In the genomic region with DNA sequence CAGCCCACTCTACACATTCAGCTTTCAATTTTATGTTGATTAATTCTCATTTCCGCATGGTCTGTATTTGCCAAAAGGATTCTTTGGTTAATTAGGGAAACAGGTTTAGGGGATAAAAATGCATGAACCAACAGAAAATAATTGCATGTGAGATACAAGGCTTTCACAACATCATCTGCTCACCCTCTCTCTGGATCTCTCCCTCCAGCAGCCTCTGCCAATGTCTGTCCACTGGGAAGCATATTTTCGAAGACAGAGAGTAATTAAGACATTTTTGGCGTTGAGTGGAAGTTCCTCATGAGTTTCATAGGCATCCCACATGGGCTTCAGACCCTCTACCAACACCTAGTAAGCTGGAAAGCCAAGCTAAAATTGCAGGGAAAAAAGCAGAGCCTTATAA, we compare ENCODE assay signal across 25 mouse cellular contexts. TPM values are rescaled to one million over a fixed set of nuclear protein-coding genes. Genes with fewer than 3 reads are reported as not detected.
DNase-seq lines count a peak whose midpoint lies in the region; ATAC-seq and TF ChIP-seq lines count a peak whose summit lies in the region.
"Had no signal": no experiment of that assay in that cellular context is flagged by ENCODE, and none has a peak within 500 bp of the region (broad histone marks: within the 10 kb centered on the region; RNA-seq: fewer than 3 reads in every experiment).

No protein-coding gene starts in this region.

- H3K4me3 ChIP-seq in forebrain, embryonic 15.5 days, result no peak overlapping the region
- H3K4me3 ChIP-seq in forebrain, embryonic 10.5 days, result no peak overlapping the region
- H3K4me3 ChIP-seq in forebrain, postnatal 0 days (ENCODE audit: low read depth, low read length), result no peak overlapping the region
- no peak overlapping the region for H3K4me3 ChIP-seq in forebrain, embryonic 12.5 days (replicated peaks)
- H3K4me3 ChIP-seq: embryonic facial prominence, embryonic 13.5 days; embryonic facial prominence, embryonic 15.5 days; erythroblast, embryonic 14.5 days; gastrocnemius, adult 2 months had no signal

- no peak overlapping the region for H3K4me2 ChIP-seq in forebrain, embryonic 15.5 days (replicated peaks)
- no peak overlapping the region for H3K4me2 ChIP-seq in forebrain, postnatal 0 days (ENCODE audit: low read depth)
- H3K4me2 ChIP-seq in forebrain, embryonic 12.5 days, result no peak overlapping the region
- H3K4me2 ChIP-seq: embryonic facial prominence, embryonic 13.5 days; embryonic facial prominence, embryonic 15.5 days had no signal

- H3K4me1 ChIP-seq in forebrain, embryonic 15.5 days, result peaks cover 5% of the 10 kb centered on the region
- H3K4me1 ChIP-seq in forebrain, embryonic 10.5 days, result peaks cover 11% of the 10 kb centered on the region
- no peaks in the 10 kb centered on the region; the same call in 1 of the 2 replicates for H3K4me1 ChIP-seq in forebrain, postnatal 0 days (ENCODE audit: insufficient read depth)
- peaks cover 6% of the 10 kb centered on the region for H3K4me1 ChIP-seq in forebrain, embryonic 12.5 days

- H3K27me3 ChIP-seq in forebrain, embryonic 15.5 days, result no peaks in the 10 kb centered on the region
- H3K27me3 ChIP-seq in forebrain, embryonic 10.5 days (ENCODE audit: poor library complexity, severe bottlenecking), result no peaks in the 10 kb centered on the region
- no peaks in the 10 kb centered on the region for H3K27me3 ChIP-seq in forebrain, postnatal 0 days (ENCODE audit: insufficient read depth, low read length)
- H3K27me3 ChIP-seq in forebrain, embryonic 12.5 days, result no peaks in the 10 kb centered on the region
- H3K27me3 ChIP-seq: embryonic facial prominence, embryonic 13.5 days; embryonic facial prominence, embryonic 15.5 days; Patski had no signal

- ATAC-seq in forebrain, embryonic 15.5 days (replicated peaks), result peak; percentile 53
- peak; percentile 48; the same call in 1 of the 2 replicates for ATAC-seq in forebrain, postnatal 0 days
- no peak for ATAC-seq in forebrain, embryonic 12.5 days (ENCODE audit: low FRiP score)
- ATAC-seq: activated CD4-positive, CD25-positive, alpha-beta regulatory T cell, adult 4 months; Patski had no signal

- no peak overlapping the region for H3K9ac ChIP-seq in forebrain, embryonic 15.5 days (replicated peaks)
- no peak overlapping the region for H3K9ac ChIP-seq in forebrain, postnatal 0 days
- H3K9ac ChIP-seq in forebrain, embryonic 12.5 days, result no peak overlapping the region
- H3K9ac ChIP-seq: embryonic facial prominence, embryonic 13.5 days; embryonic facial prominence, embryonic 15.5 days had no signal

- TF ChIP-seq CTCF in forebrain, postnatal 0 days (IDR thresholded peaks at IDR 0.05; ENCODE audit: low read depth), result no peak
- TF ChIP-seq CTCF in brain, embryonic 14.5 days (IDR thresholded peaks at IDR 0.05; ENCODE audit: borderline replicate concordance, extremely low read depth, insufficient read depth, insufficient read length), result no peak

- TF ChIP-seq POLR2A in brain, embryonic 14.5 days (IDR thresholded peaks at IDR 0.05; ENCODE audit: borderline replicate concordance, extremely low read depth, insufficient read depth, insufficient read length, poor library complexity, severe bottlenecking), result no peak

- no peaks in the 10 kb centered on the region for H3K9me3 ChIP-seq in forebrain, embryonic 15.5 days
- no peaks in the 10 kb centered on the region for H3K9me3 ChIP-seq in forebrain, embryonic 10.5 days
- no peaks in the 10 kb centered on the region for H3K9me3 ChIP-seq in forebrain, postnatal 0 days (ENCODE audit: low read length)
- H3K9me3 ChIP-seq in forebrain, embryonic 12.5 days, result no peaks in the 10 kb centered on the region
- H3K9me3 ChIP-seq: embryonic facial prominence, embryonic 13.5 days; embryonic facial prominence, embryonic 15.5 days had no signal

- WGBS in forebrain, embryonic 15.5 days, result 35% methylated on average over 3 of the region's 3 CpGs
- 86% methylated on average over 3 of the region's 3 CpGs for WGBS in forebrain, embryonic 10.5 days
- WGBS in forebrain, postnatal 0 days, result 33% methylated on average over 3 of the region's 3 CpGs
- 76% methylated on average over 3 of the region's 3 CpGs for WGBS in forebrain, embryonic 12.5 days

- DNase-seq in forebrain, embryonic 10.5 days (ENCODE audit: extremely low spot score, low spot score), result no peak
- DNase-seq in forebrain, postnatal 0 days, result peak; percentile 45
- peak; percentile 41 for DNase-seq in Muller cell, postnatal 12 days (ENCODE audit: inconsistent ontology term)
- peak; percentile 84 for DNase-seq in brain, embryonic 14.5 days (ENCODE audit: low read depth)
- DNase-seq in adrenal gland, postnatal 36 days, result no peak
- no peak for DNase-seq in left cerebral cortex, adult 8-10 months (ENCODE audit: low spot score in 2 of 2)
- DNase-seq: adrenal gland, adult 8-10 months; adrenal gland, postnatal 14 days; cerebellum, adult 11 months; cerebellum, adult 18-20 months; cerebellum, adult 8-10 months; cerebellum, adult 9-11 months; cerebellum, postnatal 14 days; cerebellum, postnatal 36 days; embryo, embryonic 11 days; gastrocnemius, adult 2 months had no signal

- H3K36me3 ChIP-seq in forebrain, embryonic 15.5 days, result no peaks in the 10 kb centered on the region
- H3K36me3 ChIP-seq in forebrain, embryonic 10.5 days (replicated peaks), result no peaks in the 10 kb centered on the region
- no peaks in the 10 kb centered on the region for H3K36me3 ChIP-seq in forebrain, postnatal 0 days (ENCODE audit: insufficient read depth)
- H3K36me3 ChIP-seq in forebrain, embryonic 12.5 days (replicated peaks), result no peaks in the 10 kb centered on the region
- H3K36me3 ChIP-seq: embryonic facial prominence, embryonic 13.5 days; embryonic facial prominence, embryonic 15.5 days had no signal

- H3K27ac ChIP-seq in forebrain, embryonic 15.5 days (replicated peaks), result peak overlapping the region; percentile 52
- no peak overlapping the region for H3K27ac ChIP-seq in forebrain, embryonic 10.5 days
- no peak overlapping the region for H3K27ac ChIP-seq in forebrain, postnatal 0 days (ENCODE audit: low read depth, low read length)
- H3K27ac ChIP-seq in forebrain, embryonic 12.5 days, result no peak overlapping the region
- H3K27ac ChIP-seq: embryonic facial prominence, embryonic 13.5 days; embryonic facial prominence, embryonic 15.5 days; gastrocnemius, adult 2 months had no signal

RNA-seq across cellular contexts. Expression of gene Sox11, which starts 43.7 kb away (rescaled TPM):
- 1,052 and 1,056 TPM in 2 replicates for polyA plus RNA-seq in forebrain, embryonic 15.5 days (2015; fragmentation: Nextera tagmentation; extraction: Ambion mirVana)
- polyA plus RNA-seq in forebrain, embryonic 10.5 days (2016; fragmentation: Nextera tagmentation; extraction: Ambion mirVana), result 256 and 262 TPM in 2 replicates
- total RNA-seq in forebrain, postnatal 0 days (2014; rRNA removed), result 216 and 297 TPM in 2 replicates
- 245 and 288 TPM in 2 replicates for polyA plus RNA-seq in forebrain, postnatal 0 days (2015; fragmentation: Nextera tagmentation; extraction: Ambion mirVana)
- polyA plus RNA-seq in forebrain, embryonic 12.5 days (2016; fragmentation: Nextera tagmentation; extraction: Ambion mirVana), result 701 and 760 TPM in 2 replicates
- 238 and 273 TPM in 2 replicates for polyA plus RNA-seq in brain, embryonic 14.5 days (2012; rRNA removed)
- under 1 TPM; 0.23 to 0.26 TPM for total RNA-seq in adrenal gland, postnatal 36 days (2021)
- 10 to 100 TPM in 3 of 4 experiments, 1 to 10 TPM in 1; 9.5 to 11.8 (median 11.4) TPM for total RNA-seq in left cerebral cortex, adult 8-10 months (2022)
- total RNA-seq: common myeloid progenitor, adult 5-6 weeks; MEL had no signal
- polyA plus RNA-seq: erythroblast, embryonic 14.5 days had no signal

Comparison
In these comparisons a context has a peak if more than half of its experiments do, and no peak if none do; other contexts are left out.
1. DNase-seq: peak in forebrain, postnatal 0 days (single experiment), Muller cell, postnatal 12 days (single experiment) and brain, embryonic 14.5 days (single experiment); none in forebrain, embryonic 10.5 days (single experiment), adrenal gland, postnatal 36 days (0 of 2) and left cerebral cortex, adult 8-10 months (0 of 2).